Mouse (Mus musculus): ENCODE results near the gene Sycp2. TPM values are rescaled to one million over a fixed set of nuclear protein-coding genes. Genes with fewer than 3 reads are reported as not detected.

Gene Sycp2
- polyA plus RNA-seq, 1 experiment from 2014 or later = not detected

DNA sequence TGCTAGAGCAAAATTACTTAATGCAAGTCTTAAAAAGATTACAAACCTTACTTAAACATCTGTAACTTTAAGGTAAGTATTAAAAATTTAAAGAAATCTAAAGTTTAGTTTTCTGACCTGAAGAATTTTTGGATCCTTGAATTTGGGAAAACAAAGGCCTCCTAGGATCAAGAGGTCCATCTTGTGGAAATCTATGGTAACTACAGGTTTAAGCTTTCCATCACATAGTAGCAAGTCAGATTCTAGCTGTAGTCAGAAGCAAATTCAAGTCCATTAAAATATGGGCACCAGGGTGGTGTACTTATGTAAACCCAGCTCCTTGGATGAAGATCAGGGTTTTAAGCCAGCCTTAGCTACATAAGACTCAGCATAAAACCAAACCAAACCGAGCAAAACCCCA is 69.6 kb downstream of the Sycp2 start:
- Histone ChIP-seq H3K27ac (no peak overlapping the region), H3K79me2 (ENCODE audit: inconsistent target) (no peaks in the 10 kb centered on the region), H3K4me3 (ENCODE audit: inconsistent target) (no peak overlapping the region), H3K36me3 (ENCODE audit: inconsistent target) (no peaks in the 10 kb centered on the region)
- WGBS (ENCODE audit: missing documents) = 43% methylated on average over 1 of the region's 1 CpGs

DNA sequence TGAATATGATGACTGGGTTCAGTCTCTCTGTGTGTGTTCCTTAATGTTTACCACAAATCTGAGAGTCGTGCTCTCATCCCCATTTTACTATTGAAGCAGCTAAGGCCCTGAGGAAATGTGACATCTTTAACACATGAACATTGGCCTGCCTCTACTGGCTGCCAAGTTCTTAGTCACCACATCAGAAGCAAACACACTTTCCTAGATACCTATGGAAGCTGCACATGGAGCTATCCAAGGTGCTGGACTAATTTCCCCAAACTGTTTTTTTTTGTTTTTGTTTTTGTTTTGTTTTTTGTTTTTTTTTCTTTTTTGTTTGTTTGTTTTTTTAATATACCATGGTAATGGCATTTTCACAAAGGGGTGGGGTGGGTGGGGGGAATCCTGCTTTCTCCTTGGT is 77.5 kb downstream of the Sycp2 start:
- 75% methylated on average over 1 of the region's 1 CpGs for WGBS (ENCODE audit: missing documents)

DNA sequence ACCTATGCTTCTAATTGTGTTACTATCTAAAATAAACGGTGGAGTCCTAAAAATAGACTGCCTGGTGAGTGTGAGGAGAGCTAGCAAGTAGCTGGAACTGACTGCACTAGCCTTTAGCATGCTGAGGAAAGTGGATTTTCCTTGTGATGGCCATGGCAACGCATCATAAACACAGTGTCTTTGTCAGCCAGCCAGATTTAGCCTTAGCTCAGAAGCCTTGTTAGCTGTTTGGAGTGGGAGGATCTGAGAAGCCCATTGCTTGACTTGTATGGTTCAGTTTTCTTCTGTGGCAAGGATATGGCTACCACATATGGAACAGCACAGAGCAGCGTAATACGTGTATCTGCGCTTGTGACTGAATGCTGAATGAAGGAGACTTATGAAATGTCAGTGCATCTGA is 77.9 kb downstream of the Sycp2 start:
- Histone ChIP-seq H3K27ac (no peak overlapping the region), H3K79me2 (ENCODE audit: inconsistent target) (no peaks in the 10 kb centered on the region), H3K36me3 (ENCODE audit: inconsistent target) (no peaks in the 10 kb centered on the region), H3K4me3 (ENCODE audit: inconsistent target) (no peak overlapping the region)
- 71% methylated on average over 5 of the region's 5 CpGs for WGBS (ENCODE audit: missing documents)

More for the DNA sequence above, 77.5 kb downstream of the Sycp2 start:
- Histone ChIP-seq H3K36me3 (ENCODE audit: inconsistent target) (no peaks in the 10 kb centered on the region), H3K27ac (no peak overlapping the region), H3K79me2 (ENCODE audit: inconsistent target) (no peaks in the 10 kb centered on the region), H3K4me3 (ENCODE audit: inconsistent target) (no peak overlapping the region)

DNA sequence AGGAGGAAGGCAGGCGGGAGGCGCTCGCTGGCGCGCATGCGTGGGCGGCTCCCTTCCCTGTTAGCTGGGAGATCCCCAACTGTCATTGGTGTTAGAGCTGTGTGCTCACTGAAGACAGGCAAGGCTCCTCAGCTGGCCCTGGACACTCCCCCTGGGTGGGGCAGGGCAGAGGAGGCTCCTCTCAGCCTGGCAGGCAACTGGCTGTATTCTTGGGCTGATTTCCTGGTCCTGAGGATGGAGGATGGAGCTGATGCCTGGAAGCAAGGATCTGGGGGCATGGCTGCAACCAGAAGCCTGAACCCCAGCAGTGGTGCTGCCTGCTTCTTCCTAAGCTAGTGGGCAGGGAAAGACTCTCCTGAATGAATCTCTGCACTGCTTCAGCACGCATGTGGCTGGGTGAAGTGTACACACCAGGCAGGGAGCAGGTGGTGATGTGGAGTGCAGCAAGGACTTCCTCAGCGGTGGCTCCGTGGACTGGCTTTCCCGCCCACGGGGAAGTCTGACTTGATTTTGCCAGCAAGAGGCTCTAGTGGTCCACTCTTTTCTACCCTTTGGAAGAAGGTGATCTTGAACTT is 79.9 kb downstream of the Sycp2 start:
- Histone ChIP-seq H3K4me3 (ENCODE audit: inconsistent target) (no peak overlapping the region), H3K36me3 (ENCODE audit: inconsistent target) (no peaks in the 10 kb centered on the region), H3K79me2 (ENCODE audit: inconsistent target) (no peaks in the 10 kb centered on the region), H3K27ac (no peak overlapping the region)
- 15% methylated on average over 12 of the region's 12 CpGs for WGBS (ENCODE audit: missing documents)

DNA sequence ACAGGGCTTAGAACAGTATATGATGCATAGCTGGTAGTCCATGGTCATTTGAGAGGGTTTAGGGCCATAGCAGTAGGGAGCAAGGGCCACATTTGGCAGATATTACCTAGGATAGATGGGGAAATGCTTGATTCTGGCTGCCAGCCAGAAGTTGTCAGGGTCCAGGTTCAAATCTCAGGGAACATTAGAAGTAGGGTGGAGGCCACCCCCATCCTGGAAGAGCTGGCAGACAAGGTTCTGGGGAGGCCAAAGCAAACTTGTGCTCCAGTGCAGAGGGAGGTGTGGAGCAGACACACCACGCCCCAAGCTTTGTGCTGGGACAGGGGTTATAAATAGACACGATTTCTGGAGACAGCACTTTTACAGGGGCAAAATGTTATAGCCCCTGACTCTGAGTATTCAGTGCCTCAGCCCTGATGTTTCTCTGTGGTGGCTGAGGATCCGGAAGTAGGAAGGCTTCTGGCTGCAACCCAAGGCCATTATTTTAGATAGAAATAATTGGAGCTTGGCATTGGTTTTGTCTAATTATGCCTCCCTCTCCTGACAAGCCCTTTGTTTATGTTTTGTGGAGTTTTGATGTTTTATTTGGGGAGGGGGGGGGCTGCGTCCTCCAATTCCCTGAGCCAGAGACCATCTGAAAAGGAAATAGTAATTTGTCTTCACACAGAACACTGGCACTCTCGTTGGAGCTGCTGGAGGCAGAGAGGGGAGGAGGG is 80.6 kb downstream of the Sycp2 start:
- no peaks in the 10 kb centered on the region for H3K79me2 ChIP-seq (ENCODE audit: inconsistent target)
- no peak overlapping the region for H3K4me3 ChIP-seq (ENCODE audit: inconsistent target)
- no peaks in the 10 kb centered on the region for H3K36me3 ChIP-seq (ENCODE audit: inconsistent target)
- no peak overlapping the region for H3K27ac ChIP-seq
- WGBS (ENCODE audit: missing documents) = 29% methylated on average over 5 of the region's 5 CpGs

DNA sequence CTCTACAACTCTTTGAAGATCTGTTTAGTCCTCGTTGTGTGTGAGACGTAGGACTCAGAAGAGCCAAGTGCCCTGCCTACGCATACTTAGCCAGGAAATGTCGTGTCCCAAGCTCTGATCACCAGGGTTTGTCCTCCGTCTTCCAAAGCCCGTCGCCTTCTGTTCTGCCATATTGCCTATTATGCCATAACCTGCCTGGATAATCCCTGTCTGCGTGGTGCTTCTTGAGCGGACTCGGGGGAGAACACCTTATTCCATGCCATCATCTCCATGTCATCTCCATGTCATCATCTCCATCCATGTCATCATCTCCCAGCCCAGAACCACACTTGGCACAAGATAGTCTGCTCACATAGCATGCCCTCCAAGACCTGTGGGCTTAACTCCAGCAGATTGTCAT is 81.4 kb downstream of the Sycp2 start:
- WGBS (ENCODE audit: missing documents) = 90% methylated on average over 10 of the region's 10 CpGs
- no peak overlapping the region for H3K27ac ChIP-seq
- no peaks in the 10 kb centered on the region for H3K79me2 ChIP-seq (ENCODE audit: inconsistent target)
- no peaks in the 10 kb centered on the region for H3K36me3 ChIP-seq (ENCODE audit: inconsistent target)
- H3K4me3 ChIP-seq (ENCODE audit: inconsistent target) = no peak overlapping the region

DNA sequence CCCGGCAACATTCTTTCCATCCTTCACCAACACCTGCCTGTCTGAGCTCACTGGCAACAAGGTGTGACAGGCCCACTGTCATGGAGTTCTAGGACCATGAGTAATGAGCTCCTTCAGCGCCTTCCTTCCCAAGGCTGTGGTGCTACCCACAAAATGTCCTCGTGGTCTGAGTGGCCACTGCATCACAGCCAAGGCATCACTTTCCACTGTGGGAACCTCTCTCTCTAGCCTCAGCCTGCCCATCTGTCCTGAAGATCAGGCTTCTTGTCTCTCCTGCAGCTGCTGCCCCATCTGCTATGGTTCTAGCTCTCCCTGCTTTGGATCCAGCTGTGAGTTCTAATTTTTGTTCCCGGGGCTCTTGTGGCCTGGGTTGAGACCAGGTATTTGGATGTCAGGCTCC is 82.7 kb downstream of the Sycp2 start:
- no peak overlapping the region for H3K27ac ChIP-seq
- 82% methylated on average over 4 of the region's 4 CpGs for WGBS (ENCODE audit: missing documents)
- no peaks in the 10 kb centered on the region for H3K36me3 ChIP-seq (ENCODE audit: inconsistent target)
- H3K4me3 ChIP-seq (ENCODE audit: inconsistent target) = no peak overlapping the region
- H3K79me2 ChIP-seq (ENCODE audit: inconsistent target) = no peaks in the 10 kb centered on the region

DNA sequence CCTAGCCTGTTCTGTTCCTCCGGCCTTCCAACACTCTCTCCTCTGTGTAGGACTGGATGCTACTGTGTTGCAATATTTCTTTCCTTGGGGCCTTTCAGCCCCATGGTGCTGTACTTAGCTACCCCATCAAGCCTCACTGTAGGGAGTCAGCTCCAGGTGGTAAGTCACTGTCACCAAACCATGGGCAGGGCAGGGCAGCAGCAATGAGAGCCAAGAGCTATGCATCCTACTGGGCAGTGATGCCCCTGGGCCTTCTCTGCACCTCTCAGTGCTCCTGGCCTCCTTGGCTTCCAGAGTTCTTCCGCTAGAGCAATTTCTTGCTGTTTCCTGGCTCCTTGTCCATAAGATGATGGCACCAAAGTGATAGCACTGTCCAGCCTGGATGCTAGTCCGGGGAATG is 83.1 kb downstream of the Sycp2 start:
- H3K4me3 ChIP-seq (ENCODE audit: inconsistent target) = no peak overlapping the region
- no peak overlapping the region for H3K27ac ChIP-seq
- H3K79me2 ChIP-seq (ENCODE audit: inconsistent target) = no peaks in the 10 kb centered on the region
- 82% methylated on average over 3 of the region's 3 CpGs for WGBS (ENCODE audit: missing documents)
- no peaks in the 10 kb centered on the region for H3K36me3 ChIP-seq (ENCODE audit: inconsistent target)

DNA sequence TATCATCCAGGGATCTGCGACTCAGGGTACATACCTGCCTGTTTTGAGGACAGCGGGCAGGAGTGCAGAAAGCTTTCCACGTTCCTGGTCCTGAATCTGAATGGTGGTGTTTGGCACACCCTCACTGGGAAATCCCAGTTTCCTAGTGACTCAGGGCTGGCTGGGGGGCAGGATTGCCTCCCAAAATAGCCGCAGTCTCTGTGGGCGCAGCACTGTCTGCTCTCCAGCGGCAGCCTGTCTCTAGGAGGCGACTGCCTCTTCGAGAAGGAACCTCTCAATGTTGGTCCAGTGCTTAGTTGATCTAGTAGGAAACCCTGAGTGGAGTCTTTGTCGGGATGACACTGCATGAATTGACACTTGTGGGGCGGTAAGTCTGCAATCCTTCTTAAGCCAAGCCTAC is 86.2 kb downstream of the Sycp2 start:
- WGBS (ENCODE audit: missing documents) = 84% methylated on average over 10 of the region's 10 CpGs
- Histone ChIP-seq H3K79me2 (ENCODE audit: inconsistent target) (no peaks in the 10 kb centered on the region), H3K36me3 (ENCODE audit: inconsistent target) (no peaks in the 10 kb centered on the region), H3K27ac (no peak overlapping the region), H3K4me3 (ENCODE audit: inconsistent target) (no peak overlapping the region)

DNA sequence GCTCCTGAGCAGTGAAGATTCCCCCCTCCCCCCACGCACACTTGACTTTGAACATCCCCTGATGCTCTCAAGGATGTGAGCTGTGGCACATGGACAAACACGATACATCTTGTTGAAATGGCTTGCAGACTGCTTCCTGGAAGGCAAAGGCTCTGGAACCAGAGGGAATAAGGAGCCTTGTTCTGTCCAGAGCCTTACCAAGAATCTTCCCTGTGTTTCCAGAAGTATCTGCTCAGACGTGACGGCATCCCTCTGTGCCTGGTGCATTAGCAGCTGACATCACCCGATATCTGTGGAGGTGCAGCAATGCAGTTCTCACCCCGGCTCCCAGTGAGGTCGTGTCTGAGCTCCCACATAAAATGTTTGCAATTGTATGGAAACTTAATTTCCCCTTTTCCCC is 87.7 kb downstream of the Sycp2 start:
- 86% methylated on average over 7 of the region's 7 CpGs for WGBS (ENCODE audit: missing documents)
- H3K4me3 ChIP-seq (ENCODE audit: inconsistent target) = no peak overlapping the region
- no peaks in the 10 kb centered on the region for H3K79me2 ChIP-seq (ENCODE audit: inconsistent target)
- H3K27ac ChIP-seq = no peak overlapping the region
- no peaks in the 10 kb centered on the region for H3K36me3 ChIP-seq (ENCODE audit: inconsistent target)

DNA sequence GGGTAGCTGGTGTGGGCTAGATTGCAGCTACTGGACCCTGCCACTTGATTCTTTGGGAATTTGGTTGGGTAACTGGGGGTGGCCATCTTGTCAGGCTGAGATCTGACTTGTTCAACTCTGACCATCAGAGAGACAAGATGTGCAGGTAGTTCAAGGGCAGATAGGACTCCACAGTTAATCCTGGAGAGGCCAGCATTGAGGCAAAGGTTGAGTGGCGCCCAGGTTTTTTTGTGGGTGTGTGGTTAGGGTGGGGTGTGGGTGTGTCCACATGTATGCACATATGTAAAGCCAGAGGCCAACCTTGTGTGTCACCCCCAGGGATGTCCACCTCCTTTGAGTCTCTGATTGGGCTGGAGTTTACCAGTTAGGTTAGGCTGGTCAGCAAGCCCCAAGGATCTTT is 91.2 kb downstream of the Sycp2 start:
- Histone ChIP-seq H3K36me3 (ENCODE audit: inconsistent target) (no peaks in the 10 kb centered on the region), H3K79me2 (ENCODE audit: inconsistent target) (no peaks in the 10 kb centered on the region), H3K27ac (no peak overlapping the region), H3K4me3 (ENCODE audit: inconsistent target) (no peak overlapping the region)
- 67% methylated on average over 1 of the region's 1 CpGs for WGBS (ENCODE audit: missing documents)

DNA sequence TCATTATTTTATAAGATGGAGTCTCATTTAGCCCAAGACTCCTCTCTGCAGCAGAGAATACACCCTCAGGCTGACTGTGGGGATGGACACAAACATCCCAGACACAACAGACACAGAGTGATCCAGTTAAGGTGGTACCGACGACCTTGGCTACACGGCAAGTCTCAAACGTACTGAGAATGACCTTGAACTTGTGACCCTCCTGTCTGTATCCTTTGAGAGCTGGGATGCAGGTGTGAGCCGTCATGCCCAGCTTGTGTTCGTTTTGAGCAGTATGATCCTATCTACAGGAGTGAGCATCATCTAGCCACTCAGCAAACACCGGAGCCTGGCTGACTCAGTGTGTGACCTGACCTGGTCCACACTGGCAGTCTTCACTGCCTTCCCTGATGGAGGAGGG is 93.9 kb downstream of the Sycp2 start:
- Histone ChIP-seq H3K4me3 (ENCODE audit: inconsistent target) (no peak overlapping the region), H3K27ac (no peak overlapping the region), H3K79me2 (ENCODE audit: inconsistent target) (no peaks in the 10 kb centered on the region), H3K36me3 (ENCODE audit: inconsistent target) (no peaks in the 10 kb centered on the region)
- 88% methylated on average over 7 of the region's 7 CpGs for WGBS (ENCODE audit: missing documents)

DNA sequence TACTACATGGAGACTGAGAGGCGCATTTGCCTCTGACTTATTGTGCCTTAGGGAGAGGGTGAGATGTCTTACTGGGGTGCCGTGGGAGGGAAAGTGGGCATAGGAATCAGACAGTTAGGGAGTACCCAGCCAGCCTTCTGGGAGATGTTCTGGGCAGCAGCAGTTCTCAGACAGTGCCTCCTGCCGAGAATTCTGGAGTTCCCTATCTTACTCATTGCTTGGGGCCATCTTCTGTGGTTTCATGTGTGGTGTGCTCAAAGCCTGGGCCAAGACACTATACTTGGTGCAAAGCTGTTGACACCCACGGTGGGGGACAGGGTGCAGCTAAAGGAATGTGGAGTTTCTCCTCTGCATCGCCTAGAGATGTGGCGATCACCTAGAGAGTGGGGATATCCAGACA is 102.8 kb downstream of the Sycp2 start:
- 90% methylated on average over 6 of the region's 6 CpGs for WGBS (ENCODE audit: missing documents)
- no peak overlapping the region for H3K4me3 ChIP-seq (ENCODE audit: inconsistent target)

DNA sequence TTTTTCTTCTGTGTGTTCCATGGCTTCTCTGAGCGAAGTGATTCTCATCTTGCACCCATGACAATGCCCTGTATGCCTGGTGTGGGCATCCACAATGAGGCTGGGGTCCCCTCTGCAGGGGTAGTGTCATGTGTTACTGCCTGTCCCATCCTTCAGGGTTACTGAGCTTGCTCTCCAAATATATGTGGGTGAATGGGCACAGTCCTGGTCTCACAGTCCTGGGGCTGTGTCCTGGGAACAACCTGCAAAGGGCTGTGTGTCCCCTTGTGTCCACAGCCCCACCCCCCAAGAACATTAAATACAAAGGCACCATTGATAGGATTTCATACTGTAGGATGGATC is 103.3 kb downstream of the Sycp2 start:
- H3K79me2 ChIP-seq (ENCODE audit: inconsistent target) = no peaks in the 10 kb centered on the region
- no CpG with 5 or more reads among the region's 1 CpGs for WGBS (ENCODE audit: missing documents)
- no peak overlapping the region for H3K4me3 ChIP-seq (ENCODE audit: inconsistent target)
- no peaks in the 10 kb centered on the region for H3K36me3 ChIP-seq (ENCODE audit: inconsistent target)
- H3K27ac ChIP-seq = no peak overlapping the region

More for the DNA sequence above, 102.8 kb downstream of the Sycp2 start:
- Histone ChIP-seq H3K27ac (no peak overlapping the region), H3K36me3 (ENCODE audit: inconsistent target) (no peaks in the 10 kb centered on the region), H3K79me2 (ENCODE audit: inconsistent target) (no peaks in the 10 kb centered on the region)

DNA sequence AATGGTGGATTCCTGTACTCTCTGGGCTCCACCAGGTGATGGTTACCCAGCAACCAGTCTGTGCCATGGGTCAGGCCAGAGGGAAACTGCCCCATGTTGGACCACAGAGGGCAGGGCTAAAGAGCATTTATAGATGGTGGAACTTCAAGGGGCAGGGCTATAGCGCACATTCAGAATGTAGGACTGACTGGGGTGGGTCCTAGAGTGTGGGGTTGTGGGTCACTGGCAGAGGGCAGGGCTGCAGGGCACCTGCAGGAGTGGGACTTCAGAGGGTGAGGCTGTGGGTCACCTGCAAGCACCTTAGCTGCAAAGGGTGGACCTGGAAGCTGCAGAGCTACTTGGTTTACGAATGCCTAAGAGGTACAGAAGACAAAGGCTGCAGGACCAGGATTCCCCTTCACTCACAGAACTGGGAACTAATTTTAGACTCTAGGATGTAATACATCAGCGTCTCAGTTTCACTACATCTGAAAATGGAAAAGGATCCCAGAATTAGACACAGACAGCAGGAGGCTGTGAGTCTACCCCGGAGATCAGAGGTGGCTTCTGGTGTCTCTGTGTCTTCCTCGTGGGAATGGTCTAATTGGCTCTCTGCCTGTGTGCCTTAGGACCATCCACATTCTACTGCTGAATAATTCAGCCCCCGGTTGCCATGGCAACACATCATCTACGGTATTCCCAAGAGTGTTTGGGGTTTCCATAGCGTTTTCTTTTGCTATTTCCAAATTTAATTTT is 103.9 kb downstream of the Sycp2 start:
- Histone ChIP-seq H3K27ac (no peak overlapping the region), H3K36me3 (ENCODE audit: inconsistent target) (no peaks in the 10 kb centered on the region), H3K4me3 (ENCODE audit: inconsistent target) (no peak overlapping the region), H3K79me2 (ENCODE audit: inconsistent target) (no peaks in the 10 kb centered on the region)
- 78% methylated on average over 8 of the region's 8 CpGs for WGBS (ENCODE audit: missing documents)

Measured in macrophage (primary cell).